22 mouse cellular contexts compared by ENCODE assay signal in genomic region chr3:123064186-123064585, GRCm38 (mm10). TPM values are rescaled to one million over a fixed set of nuclear protein-coding genes. Genes with fewer than 3 reads are reported as not detected.
DNase-seq lines count a peak whose midpoint lies in the region; ATAC-seq and TF ChIP-seq lines count a peak whose summit lies in the region.
"Had no signal": no experiment of that assay in that cellular context is flagged by ENCODE, and none has a peak within 500 bp of the region (broad histone marks: within the 10 kb centered on the region; RNA-seq: fewer than 3 reads in every experiment).

No protein-coding gene starts in this region.

- no peak for TF ChIP-seq CTCF in lung, adult 2 months (IDR thresholded peaks at IDR 0.05; ENCODE audit: insufficient read depth, low read length)
- no peak for TF ChIP-seq CTCF in stomach, postnatal 0 days (IDR thresholded peaks at IDR 0.05; ENCODE audit: low read depth)

- H3K36me3 ChIP-seq in liver, embryonic 16.5 days (ENCODE audit: control insufficient read depth, insufficient read depth), result no peaks in the 10 kb centered on the region
- no peaks in the 10 kb centered on the region for H3K36me3 ChIP-seq in stomach, postnatal 0 days (ENCODE audit: control insufficient read depth, insufficient read depth, low read length)
- H3K36me3 ChIP-seq: embryonic facial prominence, embryonic 12.5 days; heart, embryonic 15.5 days; midbrain, embryonic 10.5 days; neural tube, embryonic 15.5 days had no signal

- WGBS in lung, adult 2 months, result 31% methylated on average over 5 of the region's 5 CpGs
- WGBS in liver, embryonic 16.5 days (ENCODE audit: insufficient replicate concordance), result 38% methylated on average over 5 of the region's 5 CpGs
- 24% methylated on average over 5 of the region's 5 CpGs for WGBS in stomach, postnatal 0 days

- H3K27ac ChIP-seq in liver, embryonic 16.5 days (ENCODE audit: low read length), result no peak overlapping the region
- H3K27ac ChIP-seq in stomach, postnatal 0 days (replicated peaks), result peak overlapping the region; percentile 74; the same call in 1 of the 2 replicates
- H3K27ac ChIP-seq: embryonic facial prominence, embryonic 12.5 days; forebrain, embryonic 13.5 days; heart, embryonic 15.5 days; hindbrain, embryonic 14.5 days; liver, embryonic 14.5 days; midbrain, embryonic 10.5 days; neural tube, embryonic 15.5 days had no signal

- ATAC-seq in liver, embryonic 16.5 days (ENCODE audit: low read depth), result 0 out of 2 replicates have a peak, but pooled peaks have one; percentile 16
- peak; percentile 79 for ATAC-seq in stomach, postnatal 0 days (ENCODE audit: low FRiP score, low TSS enrichment)
- ATAC-seq: forebrain, embryonic 13.5 days had no signal

- TF ChIP-seq EP300 in stomach, postnatal 0 days (optimal IDR thresholded peaks at IDR 0.05), result no peak

- no peak overlapping the region for H3K9ac ChIP-seq in liver, embryonic 16.5 days (ENCODE audit: low read depth, low read length)
- no peak overlapping the region for H3K9ac ChIP-seq in stomach, postnatal 0 days (ENCODE audit: low read length)
- H3K9ac ChIP-seq: embryonic facial prominence, embryonic 12.5 days; forebrain, embryonic 13.5 days; heart, embryonic 15.5 days; hindbrain, embryonic 14.5 days; liver, embryonic 14.5 days; neural tube, embryonic 15.5 days had no signal

- H3K4me3 ChIP-seq in lung, adult 2 months (replicated peaks; ENCODE audit: extremely low read depth, low read depth, low read length), result no peak overlapping the region
- no peak overlapping the region for H3K4me3 ChIP-seq in liver, embryonic 16.5 days (ENCODE audit: low read depth, low read length)
- H3K4me3 ChIP-seq in stomach, postnatal 0 days (ENCODE audit: low read depth, low read length), result no peak overlapping the region
- H3K4me3 ChIP-seq: embryonic facial prominence, embryonic 12.5 days; forebrain, embryonic 13.5 days; heart, embryonic 15.5 days; midbrain, embryonic 10.5 days; neural tube, embryonic 15.5 days had no signal

- TF ChIP-seq POLR2A in lung, adult 2 months (IDR thresholded peaks at IDR 0.05; ENCODE audit: borderline replicate concordance, extremely low read depth, low read depth, low read length), result no peak

- H3K4me2 ChIP-seq in liver, embryonic 16.5 days (ENCODE audit: low read depth, low read length), result no peak overlapping the region
- H3K4me2 ChIP-seq in stomach, postnatal 0 days (replicated peaks; ENCODE audit: low read depth), result no peak overlapping the region
- H3K4me2 ChIP-seq: embryonic facial prominence, embryonic 12.5 days; forebrain, embryonic 13.5 days; heart, embryonic 15.5 days; hindbrain, embryonic 14.5 days; neural tube, embryonic 15.5 days had no signal

- no peaks in the 10 kb centered on the region for H3K27me3 ChIP-seq in liver, embryonic 16.5 days (ENCODE audit: control insufficient read depth, insufficient read depth, low read depth, low read length)
- no peaks in the 10 kb centered on the region for H3K27me3 ChIP-seq in stomach, postnatal 0 days (ENCODE audit: control insufficient read depth, insufficient read depth, low read length)
- H3K27me3 ChIP-seq: CH12.LX; embryonic facial prominence, embryonic 12.5 days; forebrain, embryonic 13.5 days; heart, embryonic 15.5 days; neural tube, embryonic 15.5 days had no signal

- peaks cover 5% of the 10 kb centered on the region; the same call in 1 of the 2 replicates for H3K4me1 ChIP-seq in lung, adult 2 months (ENCODE audit: control insufficient read depth, insufficient read depth, low read length)
- H3K4me1 ChIP-seq in liver, embryonic 16.5 days (ENCODE audit: control insufficient read depth, low read depth, low read length), result no peaks in the 10 kb centered on the region; the same call in 1 of the 2 replicates
- no peaks in the 10 kb centered on the region; the same call in 1 of the 2 replicates for H3K4me1 ChIP-seq in stomach, postnatal 0 days (replicated peaks; ENCODE audit: control insufficient read depth, insufficient read depth)
- H3K4me1 ChIP-seq: forebrain, embryonic 13.5 days; neural tube, embryonic 15.5 days had no signal

- DNase-seq in embryo, embryonic 10 days (ENCODE audit: low spot score), result peak; percentile 8
- DNase-seq in embryo, embryonic 11 days, result no peak
- DNase-seq in lung, adult 2 months, result peak; percentile 25
- DNase-seq in lung, postnatal 14 days, result no peak
- peak; percentile 72 for DNase-seq in stomach, postnatal 0 days (ENCODE audit: low spot score)
- no peak for DNase-seq in thymus, postnatal 14 days
- no peak for DNase-seq in spleen, postnatal 4 days (ENCODE audit: low spot score in 2 of 2)
- DNase-seq: cerebellum, adult 8-10 months; gastrocnemius, postnatal 10 days; kidney, adult 8-10 months; right cerebral cortex, adult 18-20 months; thymus, adult 2 months had no signal

- H3K9me3 ChIP-seq in liver, embryonic 16.5 days (replicated peaks; ENCODE audit: control insufficient read depth, low read length), result no peaks in the 10 kb centered on the region
- no peaks in the 10 kb centered on the region for H3K9me3 ChIP-seq in stomach, postnatal 0 days (ENCODE audit: control insufficient read depth, low read length)
- H3K9me3 ChIP-seq: embryonic facial prominence, embryonic 12.5 days; heart, embryonic 15.5 days; midbrain, embryonic 10.5 days; neural tube, embryonic 15.5 days had no signal

RNA-seq across cellular contexts. Expression of gene Myoz2, which starts 29.4 kb away (rescaled TPM):
- 4.3 and 11.6 TPM in 2 replicates for polyA plus RNA-seq in lung, adult 2 months (2012; rRNA removed)
- polyA plus RNA-seq in liver, embryonic 16.5 days (2015; fragmentation: Nextera tagmentation; extraction: Ambion mirVana), result 1.6 and 2.5 TPM in 2 replicates
- polyA plus RNA-seq in stomach, postnatal 0 days (2015; fragmentation: Nextera tagmentation; extraction: Ambion mirVana), result 1.1 and 1.2 TPM in 2 replicates
- polyA plus RNA-seq: forebrain, embryonic 13.5 days; hindbrain, embryonic 14.5 days; liver, embryonic 14.5 days; midbrain, embryonic 10.5 days; spleen, adult 2 months had no signal

Comparison
In these comparisons a context has a peak if more than half of its experiments do, and no peak if none do; other contexts are left out.
1. DNase-seq: peak in embryo, embryonic 10 days (single experiment), lung, adult 2 months (single experiment) and stomach, postnatal 0 days (single experiment); none in embryo, embryonic 11 days (single experiment), lung, postnatal 14 days (single experiment), thymus, postnatal 14 days (single experiment) and spleen, postnatal 4 days (0 of 2).